In genomic region chr6:29814616-29815015, GRCm38 (mm10) we compare ENCODE assay signal across 10 mouse cellular contexts. TPM values are rescaled to one million over a fixed set of nuclear protein-coding genes. Genes with fewer than 3 reads are reported as not detected.
DNase-seq lines count a peak whose midpoint lies in the region; ATAC-seq lines count a peak whose summit lies in the region.
"Had no signal": no experiment of that assay in that cellular context is flagged by ENCODE, and none has a peak within 500 bp of the region (broad histone marks: within the 10 kb centered on the region; RNA-seq: fewer than 3 reads in every experiment).

No protein-coding gene starts in this region.

- peak; percentile 90 for ATAC-seq in midbrain, embryonic 11.5 days (ENCODE audit: low FRiP score)
- ATAC-seq in megakaryocyte, adult 5-6 weeks (ENCODE audit: poor library complexity, severe bottlenecking): no peak

- peak overlapping the region; percentile 6; the same call in 1 of the 2 replicates for H3K4me2 ChIP-seq in midbrain, embryonic 11.5 days

- peak; percentile 44 for DNase-seq in layer of hippocampus, adult 11-12 months (ENCODE audit: low spot score)
- no peak for DNase-seq in layer of hippocampus, postnatal 25 days (ENCODE audit: extremely low spot score in 1 of 2, low spot score in 1 of 2)
- DNase-seq in cerebellum, adult 9-11 months: peak; percentile 36
- peak; percentile 75 for DNase-seq in gonadal fat pad, adult 2 months (ENCODE audit: low read depth)
- peak; percentile 92 for DNase-seq in midbrain, embryonic 11.5 days (ENCODE audit: low spot score, missing footprints)
- DNase-seq in kidney, postnatal 25 days: no peak
- no peak for DNase-seq in lung, postnatal 10 days

- peaks cover 19% of the 10 kb centered on the region for H3K4me1 ChIP-seq in midbrain, embryonic 11.5 days (ENCODE audit: control insufficient read depth, insufficient read depth, low read length)

- H3K9me3 ChIP-seq in midbrain, embryonic 11.5 days (ENCODE audit: control insufficient read depth, low read length): no peaks in the 10 kb centered on the region

- H3K4me3 ChIP-seq in midbrain, embryonic 11.5 days (ENCODE audit: low read depth, low read length): no peak overlapping the region
- H3K4me3 ChIP-seq: erythroblast, embryonic 14.5 days had no signal

- H3K9ac ChIP-seq in midbrain, embryonic 11.5 days (ENCODE audit: low read length): no peak overlapping the region
- H3K9ac ChIP-seq: liver, embryonic 14.5 days had no signal

- no peaks in the 10 kb centered on the region for H3K36me3 ChIP-seq in midbrain, embryonic 11.5 days (ENCODE audit: control insufficient read depth, insufficient read depth, low read length)

- H3K27ac ChIP-seq in midbrain, embryonic 11.5 days (ENCODE audit: low read depth, low read length): peak overlapping the region; percentile 78
- H3K27ac ChIP-seq: liver, embryonic 14.5 days had no signal

- H3K27me3 ChIP-seq in midbrain, embryonic 11.5 days (ENCODE audit: control insufficient read depth, insufficient read depth, low read length): no peaks in the 10 kb centered on the region

- WGBS in midbrain, embryonic 11.5 days: 6% methylated on average over 2 of the region's 2 CpGs

RNA-seq across cellular contexts. Expression of gene Ahcyl2, which starts 46.8 kb away (rescaled TPM):
- 100 to 1,000 TPM; 204 to 226 TPM for total RNA-seq in layer of hippocampus, postnatal 25 days (2021)
- 38.1 and 40.6 TPM in 2 replicates for polyA plus RNA-seq in gonadal fat pad, adult 2 months (2012; rRNA removed)
- 11.3 and 11.8 TPM in 2 replicates for polyA plus RNA-seq in midbrain, embryonic 11.5 days (2014; fragmentation: Nextera tagmentation; extraction: Ambion mirVana)
- 34.2 and 46.4 TPM in 2 replicates for total RNA-seq in megakaryocyte, adult 5-6 weeks (2015)
- 80.8 and 82.7 TPM in 2 replicates for total RNA-seq in megakaryocyte, adult 5-6 weeks (2017)

Comparison
In these comparisons a context has a peak if more than half of its experiments do, and no peak if none do; other contexts are left out.
1. DNase-seq: peak in layer of hippocampus, adult 11-12 months (single experiment), cerebellum, adult 9-11 months (single experiment), gonadal fat pad, adult 2 months (single experiment) and midbrain, embryonic 11.5 days (single experiment); none in layer of hippocampus, postnatal 25 days (0 of 2), kidney, postnatal 25 days (0 of 2) and lung, postnatal 10 days (single experiment).